Mouse (Mus musculus) liver, embryonic 14.5 days (tissue): Measurements from ENCODE around the gene Dph3.

Experiments used
- CTCF ChIP-seq: IDR thresholded peaks from 2 replicates; pipeline ENCODE4 v1.5.1; 2016; ENCODE audit warnings: antibody characterized with exemption, low read depth, control low read depth
- EP300 ChIP-seq: IDR thresholded peaks from 2 replicates; pipeline ENCODE4 v1.6.1; 2016; ENCODE audit warnings: antibody characterized with exemption, low read depth

DNA sequence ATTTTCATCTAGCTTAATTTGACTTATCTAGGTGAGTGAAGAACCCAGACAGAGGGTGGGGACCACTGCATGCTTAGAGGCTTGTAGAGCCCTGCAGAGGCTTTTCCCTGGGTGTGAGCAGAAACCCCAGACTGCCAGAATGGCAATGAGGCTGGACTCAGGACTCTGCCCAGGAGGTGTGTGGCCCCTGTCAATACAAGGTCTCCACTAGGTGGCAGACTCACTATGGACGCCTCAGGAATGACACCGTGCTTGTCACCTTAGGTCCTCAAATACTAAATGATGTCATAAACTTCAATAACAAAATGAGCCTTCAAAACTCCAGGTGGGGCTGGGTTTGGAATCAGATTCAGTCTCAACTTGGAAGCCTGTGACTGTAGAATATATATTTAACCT, 36.4 kb upstream of the Dph3 start:
- TF ChIP-seq CTCF (peak; percentile 92), EP300 (no peak)
